Mouse (Mus musculus) left cerebral cortex, adult 6 months (tissue): ENCODE measurements around the gene E330034G19Rik. TPM values are rescaled to one million over a fixed set of nuclear protein-coding genes. Genes with fewer than 3 reads are reported as not detected.

ENCODE experiments used
- long read RNA-seq, 2 experiments: library from polyadenylated mRNA; unstranded; transcript quantifications; one replicate each; pipeline ENCODE4 v2.0.0; 2019 to 2020
- polyA plus RNA-seq: library from polyadenylated mRNA; unstranded; fragments of <200 nt; fragmentation: Nextera tagmentation; gene quantifications from 2 replicates; pipeline ENCODE4 v1.2.3, GENCODE M21; 2021

Gene E330034G19Rik
- not detected in 2 replicates for polyA plus RNA-seq
- long read RNA-seq, experiment 1: 0 reads
- long read RNA-seq, experiment 2: 0 reads

DNA sequence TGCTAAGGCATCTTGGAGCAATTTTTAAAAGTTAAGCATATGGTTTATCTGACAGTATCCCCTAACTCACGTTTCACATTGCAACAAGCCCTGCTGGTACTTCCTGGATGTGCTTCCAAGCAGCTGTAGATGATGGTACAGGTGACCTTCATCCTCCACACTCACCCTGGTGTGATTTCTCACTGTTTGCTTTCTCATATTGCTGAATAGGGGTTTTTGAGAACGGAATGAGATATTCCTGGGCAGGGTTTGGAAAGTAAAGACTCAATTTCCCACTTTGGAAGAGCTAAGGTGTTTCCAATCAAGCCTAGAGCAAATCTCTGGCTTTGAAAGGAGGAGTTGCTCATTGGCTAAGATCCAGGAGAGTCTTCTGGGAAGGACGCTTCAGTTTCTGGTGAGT, at the start of gene E330034G19Rik:
Gene E330034G19Rik (plus strand): TSS at position 301 of the 400 bp plus-strand sequence.

DNA sequence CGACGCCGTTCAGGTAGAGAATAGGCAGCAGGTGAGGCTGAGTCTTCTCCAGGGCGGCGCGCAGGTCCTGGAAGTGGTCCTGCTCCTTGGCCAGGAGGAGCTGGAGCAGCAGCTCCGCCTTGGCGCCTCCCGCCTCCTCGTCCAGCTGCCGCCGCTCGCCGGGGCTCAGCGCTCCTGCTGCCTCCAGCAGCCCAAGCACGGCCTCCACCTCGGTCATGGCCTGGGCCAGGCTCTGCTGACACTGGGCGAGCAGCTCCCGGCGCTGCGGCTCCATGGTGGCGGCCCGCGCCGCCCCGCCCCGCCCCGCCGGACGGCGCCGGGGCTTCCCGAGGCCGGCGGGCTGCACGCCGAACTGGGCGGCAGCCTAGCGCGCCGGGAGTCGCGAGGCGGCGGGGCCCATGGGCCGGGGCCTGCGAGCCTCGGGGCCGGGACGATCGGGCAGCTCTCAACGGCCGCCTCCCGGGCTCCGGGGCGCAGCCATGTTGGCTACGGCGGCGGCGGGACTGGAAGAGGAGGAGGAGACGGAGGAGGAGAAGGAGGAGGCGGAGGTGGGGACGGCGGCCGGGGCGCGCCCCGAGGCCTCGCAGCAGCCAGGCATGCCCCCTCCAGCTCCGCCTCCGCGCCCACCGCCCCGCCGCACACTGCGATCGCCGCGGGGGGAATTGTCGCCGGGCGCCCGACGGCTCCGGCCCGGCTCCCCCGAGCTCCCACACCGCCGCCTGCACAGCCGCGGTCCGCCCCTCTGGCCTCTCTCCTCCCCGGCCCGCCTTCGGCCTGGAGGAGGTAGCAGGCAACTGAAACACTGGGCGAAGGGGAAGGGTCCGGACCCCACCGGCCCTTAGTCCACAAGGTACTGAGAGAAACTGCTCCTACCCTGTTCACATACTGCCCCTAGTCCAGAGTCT, 47.6 kb upstream of the E330034G19Rik start, which contains the start of gene Dlg5:
Gene Dlg5 (minus strand): TSS at position 744 of the 905 bp plus-strand sequence.

Other genes with a start within 250 kb of the E330034G19Rik start
- 2.3 and 2.9 TPM in 2 replicates for gene Dlg5, start 47.3 kb upstream of the E330034G19Rik start, polyA plus RNA-seq
- 8.7 and 9.3 TPM in 2 replicates for gene Polr3a, start 193.8 kb downstream of the E330034G19Rik start, polyA plus RNA-seq
- 2,389 and 2,480 TPM in 2 replicates for gene Rps24, start 193.9 kb downstream of the E330034G19Rik start, polyA plus RNA-seq